Mouse (Mus musculus) left cerebral cortex, adult 9 months (tissue): ENCODE measurements around the gene Gys2.

Source experiments
- DNase-seq, 2 experiments: peaks; one replicate each; pipeline ENCODE4 v3.0.0; 2022; ENCODE audit warnings: low spot score in 2 of 2

Gys2 gene

DNA sequence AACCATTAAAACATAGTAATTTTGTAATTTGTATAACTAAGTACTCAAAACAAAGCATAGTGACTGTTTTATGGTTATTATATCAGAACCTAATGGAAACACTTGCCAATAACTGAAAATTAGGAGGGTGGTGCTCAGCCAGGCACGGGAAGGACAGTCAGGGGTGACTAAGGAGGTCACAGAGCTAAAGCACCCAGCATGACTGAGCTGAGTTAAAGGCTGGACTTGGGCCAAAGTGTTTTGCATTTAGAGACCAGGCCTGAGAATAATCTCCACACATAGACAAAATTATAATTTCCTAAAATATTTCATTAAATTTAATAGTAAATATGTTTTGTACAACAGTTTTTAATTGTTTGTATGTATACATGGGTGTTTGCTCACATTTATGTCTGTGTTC, 95.8 kb downstream of the Gys2 start:
- no peak for DNase-seq
